Mouse (Mus musculus) lung, embryonic 14.5 days (tissue): Measurements from ENCODE around the gene 2410015M20Rik. TPM values are rescaled to one million over a fixed set of nuclear protein-coding genes. Genes with fewer than 3 reads are reported as not detected.

Experiments used
- ATAC-seq: fragments of 200-750 bp; cut with Nextera tagmentation; 2 replicates; pipeline ENCODE4 v1.8.0; 2017; ENCODE audit warnings: mild to moderate bottlenecking, moderate TSS enrichment, moderate library complexity; ENCODE audit not compliant: insufficient read depth
- DNase-seq: peaks from one replicate; pipeline ENCODE4 v3.0.0-alpha.2; 2015
- H3K27ac ChIP-seq: fragments of 300-500 bp; sonication (generic); 2 replicates; pipeline ENCODE4 v1.5.1; 2014; ENCODE audit warnings: low read depth, mild to moderate bottlenecking, moderate library complexity
- H3K27me3 ChIP-seq: fragments of 300-500 bp; sonication (generic); 2 replicates; pipeline ENCODE4 v1.6.1; 2014; ENCODE audit warnings: low read length, control low read depth; ENCODE audit not compliant: insufficient read depth
- H3K36me3 ChIP-seq: fragments of 300-500 bp; sonication (generic); 2 replicates; pipeline ENCODE4 v1.6.1; 2014; ENCODE audit warnings: control low read depth; ENCODE audit not compliant: insufficient read depth
- H3K4me1 ChIP-seq: fragments of 300-500 bp; sonication (generic); 2 replicates; pipeline ENCODE4 v1.6.1; 2014; ENCODE audit warnings: antibody characterized with exemption, control low read depth; ENCODE audit not compliant: insufficient read depth
- H3K4me2 ChIP-seq: fragments of 300-500 bp; sonication (generic); 2 replicates; pipeline ENCODE4 v1.6.1; 2014; ENCODE audit warnings: mild to moderate bottlenecking
- H3K4me3 ChIP-seq: fragments of 300-500 bp; sonication (generic); 2 replicates; pipeline ENCODE4 v1.5.1; 2014; ENCODE audit warnings: low read depth, low read length
- H3K9ac ChIP-seq: fragments of 300-500 bp; sonication (generic); 2 replicates; pipeline ENCODE4 v1.6.1; 2014
- H3K9me3 ChIP-seq: fragments of 300-500 bp; sonication (generic); 2 replicates; pipeline ENCODE4 v1.6.1; 2016; ENCODE audit warnings: low read depth, low read length, control low read depth
- CTCF ChIP-seq: IDR thresholded peaks from 2 replicates; pipeline ENCODE4 v1.5.1; 2016; ENCODE audit warnings: antibody characterized with exemption, low read depth
- WGBS: fragments of 180-500 bp; shearing (Covaris S2); extraction: QIAGEN DNeasy Blood & Tissue Kit; methylation state at CpG from one replicate; pipeline ENCODE4 v1.1.7; 2014; 5-methylcytosine and 5-hydroxymethylcytosine counted together
- polyA plus RNA-seq: library from polyadenylated mRNA; unstranded; fragments of >200 nt; fragmentation: Nextera tagmentation; extraction: Ambion mirVana; gene quantifications from 2 replicates; pipeline ENCODE4 v1.2.1, GENCODE M21; 2014

Gene 2410015M20Rik
- polyA plus RNA-seq, 1 experiment from 2014 or later: 201 TPM

DNA sequence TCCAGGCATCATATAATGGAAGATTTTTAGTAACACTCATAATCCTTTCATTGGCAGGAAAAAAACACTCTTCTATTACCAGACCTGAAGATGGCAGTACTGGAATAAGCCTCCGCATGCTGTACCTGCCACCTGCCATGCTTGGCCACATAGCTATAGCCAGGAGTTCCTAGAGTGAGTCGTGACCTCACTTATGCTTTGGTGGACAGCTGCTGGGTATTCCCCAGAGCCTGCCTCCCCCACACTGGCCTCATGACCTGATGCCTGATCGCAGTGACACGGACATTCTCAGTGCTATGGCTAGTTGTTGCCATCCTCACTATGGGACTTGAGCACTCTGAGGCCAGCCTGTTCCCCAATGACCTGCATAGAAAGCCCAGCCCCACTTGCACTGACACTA, 39.3 kb downstream of the 2410015M20Rik start:
- TF ChIP-seq CTCF: no peak
- no peak overlapping the region for H3K4me3 ChIP-seq
- 87% methylated on average over 4 of the region's 4 CpGs for WGBS
- H3K9me3 ChIP-seq: no peaks in the 10 kb centered on the region
- no peak overlapping the region for H3K4me2 ChIP-seq
- no peaks in the 10 kb centered on the region for H3K27me3 ChIP-seq
- no peak for DNase-seq
- H3K4me1 ChIP-seq: no peaks in the 10 kb centered on the region
- no peak for ATAC-seq
- no peak overlapping the region for H3K9ac ChIP-seq
- H3K27ac ChIP-seq: no peak overlapping the region
- H3K36me3 ChIP-seq: peaks cover 98% of the 10 kb centered on the region

DNA sequence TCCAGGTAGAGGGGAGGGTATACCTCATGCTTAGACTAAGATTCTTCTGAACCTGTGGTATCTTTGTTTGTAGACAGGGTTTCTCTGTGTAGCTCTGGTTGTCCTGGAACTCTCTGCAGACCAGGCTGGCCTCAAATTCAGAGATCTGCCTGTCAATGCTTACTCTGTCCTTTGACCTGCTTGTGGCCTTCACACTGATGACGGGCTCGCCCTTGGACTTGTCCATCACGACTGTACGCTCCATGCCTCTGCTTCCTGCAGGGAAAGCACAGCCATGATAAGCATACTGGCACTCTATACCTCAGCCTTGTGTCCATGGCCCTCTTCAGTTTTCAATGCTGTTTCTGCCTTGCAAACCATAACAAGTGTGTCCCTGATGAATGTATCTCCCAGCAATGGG, 42.2 kb downstream of the 2410015M20Rik start:
- H3K4me1 ChIP-seq: no peaks in the 10 kb centered on the region
- no peak overlapping the region for H3K4me3 ChIP-seq
- H3K9me3 ChIP-seq: no peaks in the 10 kb centered on the region
- H3K36me3 ChIP-seq: peaks cover 100% of the 10 kb centered on the region
- H3K9ac ChIP-seq: no peak overlapping the region
- 98% methylated on average over 4 of the region's 4 CpGs for WGBS
- DNase-seq: no peak
- no peaks in the 10 kb centered on the region for H3K27me3 ChIP-seq
- no peak for TF ChIP-seq CTCF
- no peak overlapping the region for H3K4me2 ChIP-seq
- H3K27ac ChIP-seq: no peak overlapping the region
- ATAC-seq: no peak

DNA sequence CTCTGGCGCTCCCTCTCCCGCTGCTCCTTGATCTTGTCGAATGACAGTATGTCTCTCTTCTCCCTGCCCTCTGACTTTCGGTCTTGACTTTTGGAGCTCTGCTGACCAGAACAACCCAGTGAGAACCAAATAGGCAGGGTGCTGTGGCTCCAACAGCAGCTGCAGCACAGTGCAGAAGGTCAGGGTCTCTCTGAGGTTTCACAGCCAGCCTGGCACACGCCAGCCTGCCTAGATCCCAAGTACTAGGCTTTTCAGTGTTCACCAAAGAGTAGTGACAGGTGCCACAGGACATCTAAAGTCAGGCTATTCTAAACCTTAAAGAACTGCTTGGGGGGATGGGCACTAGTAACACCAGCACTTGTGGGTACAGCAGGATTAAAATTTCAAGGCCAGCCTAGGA, 42.7 kb downstream of the 2410015M20Rik start:
- Histone ChIP-seq H3K27ac (no peak overlapping the region), H3K4me3 (no peak overlapping the region), H3K4me2 (no peak overlapping the region), H3K9me3 (no peaks in the 10 kb centered on the region), H3K36me3 (peaks cover 100% of the 10 kb centered on the region), H3K27me3 (no peaks in the 10 kb centered on the region), H3K4me1 (no peaks in the 10 kb centered on the region), H3K9ac (no peak overlapping the region)
- no peak for ATAC-seq
- no peak for DNase-seq
- WGBS: 90% methylated on average over 5 of the region's 5 CpGs
- no peak for TF ChIP-seq CTCF

DNA sequence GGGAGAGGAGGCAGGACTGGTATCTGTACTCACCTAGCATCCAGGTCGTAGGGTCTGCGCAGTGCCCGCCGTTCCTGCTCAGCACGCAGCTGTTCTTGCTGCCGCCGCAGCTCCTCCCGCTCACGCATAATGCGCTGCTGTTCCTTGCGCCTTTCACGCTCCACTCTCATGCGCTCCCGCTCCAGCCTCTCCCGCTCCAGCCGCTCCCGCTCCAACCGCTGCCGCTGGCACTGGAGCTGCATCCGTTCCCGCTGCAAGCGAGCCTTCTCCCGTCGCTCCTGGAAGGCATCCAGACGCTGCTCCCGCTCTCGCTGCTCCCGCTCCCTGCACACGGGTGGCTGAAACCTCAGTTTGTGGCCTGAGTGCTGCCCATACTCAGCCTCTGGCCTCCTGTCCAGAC, 43.3 kb downstream of the 2410015M20Rik start:
- Histone ChIP-seq H3K36me3 (peaks cover 100% of the 10 kb centered on the region), H3K27ac (no peak overlapping the region), H3K9ac (no peak overlapping the region), H3K9me3 (no peaks in the 10 kb centered on the region), H3K27me3 (no peaks in the 10 kb centered on the region), H3K4me1 (no peaks in the 10 kb centered on the region), H3K4me2 (no peak overlapping the region), H3K4me3 (no peak overlapping the region)
- WGBS: 89% methylated on average over 29 of the region's 29 CpGs
- ATAC-seq (no peak), DNase-seq (no peak)
- no peak for TF ChIP-seq CTCF

DNA sequence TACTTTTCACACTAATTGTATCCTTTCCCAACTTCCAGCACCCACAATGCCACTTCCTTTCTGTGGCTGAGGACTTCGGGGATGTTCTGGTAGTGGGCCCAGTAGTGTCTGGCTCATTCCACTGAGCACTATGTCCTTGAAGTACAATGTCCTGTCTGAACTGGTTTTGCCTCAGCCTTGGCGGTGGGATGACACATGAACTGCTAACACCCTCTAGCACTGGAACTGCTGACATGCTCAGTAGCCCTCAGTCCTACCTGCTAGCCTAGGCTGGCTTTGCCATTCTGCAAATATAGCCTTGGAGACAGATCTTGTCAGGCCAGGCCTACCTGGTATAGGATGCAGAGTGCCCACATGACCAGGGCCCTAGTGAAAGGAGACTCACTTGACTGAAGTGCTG, 47.7 kb downstream of the 2410015M20Rik start:
- no peak overlapping the region for H3K4me2 ChIP-seq
- no peak for TF ChIP-seq CTCF
- H3K27ac ChIP-seq: no peak overlapping the region
- no peak for ATAC-seq
- no peaks in the 10 kb centered on the region for H3K27me3 ChIP-seq
- H3K4me3 ChIP-seq: no peak overlapping the region
- 96% methylated on average over 2 of the region's 2 CpGs for WGBS
- no peaks in the 10 kb centered on the region for H3K9me3 ChIP-seq
- no peak for DNase-seq
- H3K9ac ChIP-seq: no peak overlapping the region
- no peaks in the 10 kb centered on the region for H3K4me1 ChIP-seq
- peaks cover 62% of the 10 kb centered on the region for H3K36me3 ChIP-seq

DNA sequence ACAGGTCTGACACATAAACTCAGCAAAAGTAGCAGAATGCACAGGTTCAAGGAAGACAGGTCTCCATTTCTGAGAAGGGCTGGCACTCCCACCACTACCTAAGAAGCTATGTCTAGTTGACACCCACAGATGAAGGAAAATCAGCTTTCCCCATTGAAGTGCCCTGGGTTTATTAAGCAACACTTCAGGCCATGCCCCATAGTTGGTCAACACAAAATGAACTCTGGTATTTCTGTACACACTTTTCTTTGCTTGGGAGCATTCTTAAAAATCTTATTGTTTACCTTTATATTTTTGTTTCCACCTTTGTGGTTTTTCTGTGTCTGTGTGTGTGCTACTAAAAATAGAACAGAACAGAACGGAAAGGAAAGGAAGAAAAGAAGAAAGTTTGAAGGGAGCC, 49.4 kb downstream of the 2410015M20Rik start:
- peaks cover 45% of the 10 kb centered on the region for H3K36me3 ChIP-seq
- no peak overlapping the region for H3K4me3 ChIP-seq
- H3K4me2 ChIP-seq: no peak overlapping the region
- 61% methylated on average over 1 of the region's 1 CpGs for WGBS
- no peak overlapping the region for H3K9ac ChIP-seq
- no peaks in the 10 kb centered on the region for H3K27me3 ChIP-seq
- ATAC-seq (no peak), DNase-seq (no peak)
- H3K27ac ChIP-seq: no peak overlapping the region
- H3K4me1 ChIP-seq: no peaks in the 10 kb centered on the region
- TF ChIP-seq CTCF: no peak
- H3K9me3 ChIP-seq: no peaks in the 10 kb centered on the region

DNA sequence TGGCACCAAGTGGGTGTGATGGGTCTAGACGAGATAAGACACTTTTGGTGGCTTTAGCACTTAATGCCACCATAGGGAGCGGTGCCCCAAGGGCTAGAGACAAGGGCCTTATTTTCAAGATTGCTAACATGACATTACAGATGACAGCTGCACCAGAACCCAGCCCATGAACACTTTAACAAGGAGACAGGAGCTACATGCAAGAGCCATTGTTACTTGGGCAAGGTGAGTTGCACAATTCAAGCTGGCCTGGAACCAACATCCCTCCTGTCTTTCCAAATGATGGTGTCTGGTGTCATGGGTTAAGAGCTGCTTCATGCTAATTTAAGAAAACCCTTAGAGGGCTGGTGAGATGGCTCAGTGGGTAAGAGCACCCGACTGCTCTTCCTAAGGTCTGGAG, 50.2 kb downstream of the 2410015M20Rik start:
- no peaks in the 10 kb centered on the region for H3K9me3 ChIP-seq
- DNase-seq: no peak
- no peak overlapping the region for H3K4me2 ChIP-seq
- 66% methylated on average over 3 of the region's 3 CpGs for WGBS
- no peak overlapping the region for H3K9ac ChIP-seq
- ATAC-seq: no peak
- no peaks in the 10 kb centered on the region for H3K4me1 ChIP-seq
- no peak for TF ChIP-seq CTCF
- peaks cover 38% of the 10 kb centered on the region for H3K36me3 ChIP-seq
- H3K27ac ChIP-seq: no peak overlapping the region
- H3K4me3 ChIP-seq: no peak overlapping the region
- H3K27me3 ChIP-seq: no peaks in the 10 kb centered on the region

DNA sequence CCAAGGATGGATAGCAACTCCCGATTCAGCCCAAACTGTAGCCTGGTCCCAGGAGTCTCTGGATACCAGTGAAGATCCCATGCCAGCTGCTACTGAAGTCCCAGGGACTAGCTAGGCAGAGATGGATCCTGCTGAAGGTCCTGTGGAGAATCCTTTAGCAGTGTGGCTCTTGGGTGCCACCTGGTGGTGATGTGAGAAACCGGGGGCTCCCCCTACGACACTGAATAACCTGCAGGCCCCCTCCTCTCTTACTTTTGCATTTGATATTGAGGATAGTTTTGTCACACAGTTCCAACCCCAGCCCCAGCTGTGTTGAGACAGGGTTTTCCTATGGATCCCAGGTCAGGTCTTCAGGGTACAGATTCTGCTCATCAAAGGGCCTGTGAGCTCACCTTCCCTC, 51.1 kb downstream of the 2410015M20Rik start:
- no peak overlapping the region for H3K9ac ChIP-seq
- ATAC-seq: peak; percentile 67
- WGBS: 11% methylated on average over 3 of the region's 3 CpGs
- H3K27me3 ChIP-seq: no peaks in the 10 kb centered on the region
- H3K4me3 ChIP-seq: no peak overlapping the region
- DNase-seq: peak; percentile 85
- H3K4me1 ChIP-seq: no peaks in the 10 kb centered on the region
- no peaks in the 10 kb centered on the region for H3K9me3 ChIP-seq
- peaks cover 28% of the 10 kb centered on the region for H3K36me3 ChIP-seq
- peak; percentile 90 for TF ChIP-seq CTCF
- no peak overlapping the region for H3K4me2 ChIP-seq
- no peak overlapping the region for H3K27ac ChIP-seq

Other genes with a start within 250 kb of the 2410015M20Rik start
- 96.8 and 112 TPM in 2 replicates for gene Ptprs, start 133.3 kb downstream of the 2410015M20Rik start, polyA plus RNA-seq
- not detected in 2 replicates for gene Znrf4, start 97.3 kb downstream of the 2410015M20Rik start, polyA plus RNA-seq
- 1.4 and 1.6 TPM in 2 replicates for gene Gm20219, start 55.4 kb downstream of the 2410015M20Rik start, polyA plus RNA-seq
- gene Safb2, start 25.2 kb downstream of the 2410015M20Rik start, polyA plus RNA-seq: 63.1 and 69.4 TPM in 2 replicates
- 83.1 and 87.9 TPM in 2 replicates for gene Safb, start 24.9 kb downstream of the 2410015M20Rik start, polyA plus RNA-seq
- gene Rpl36, start 3.6 kb upstream of the 2410015M20Rik start, polyA plus RNA-seq: 2,014 and 2,172 TPM in 2 replicates
- gene Lonp1, start 17.1 kb upstream of the 2410015M20Rik start, polyA plus RNA-seq: 55.1 and 63.1 TPM in 2 replicates
- gene Catsperd, start 18.4 kb upstream of the 2410015M20Rik start, polyA plus RNA-seq: 0.57 and 0.76 TPM in 2 replicates
- gene Ranbp3, start 63.5 kb upstream of the 2410015M20Rik start, polyA plus RNA-seq: 93.8 and 105 TPM in 2 replicates
- gene Ndufa11, start 108.0 kb upstream of the 2410015M20Rik start, polyA plus RNA-seq: 449 and 463 TPM in 2 replicates
- 18.5 and 19.6 TPM in 2 replicates for gene Vmac, start 108.3 kb upstream of the 2410015M20Rik start, polyA plus RNA-seq
- 9.5 and 12.1 TPM in 2 replicates for gene Nrtn, start 147.8 kb upstream of the 2410015M20Rik start, polyA plus RNA-seq
- gene Dus3l, start 155.0 kb upstream of the 2410015M20Rik start, polyA plus RNA-seq: 40.5 and 42.3 TPM in 2 replicates
- gene Prr22, start 160.5 kb upstream of the 2410015M20Rik start, polyA plus RNA-seq: 1.2 and 1.4 TPM in 2 replicates
- gene Rfx2, start 221.2 kb upstream of the 2410015M20Rik start, polyA plus RNA-seq: 4.3 and 4.8 TPM in 2 replicates